Comparison of ENCODE assay signal across 17 mouse cellular contexts in the genomic region with DNA sequence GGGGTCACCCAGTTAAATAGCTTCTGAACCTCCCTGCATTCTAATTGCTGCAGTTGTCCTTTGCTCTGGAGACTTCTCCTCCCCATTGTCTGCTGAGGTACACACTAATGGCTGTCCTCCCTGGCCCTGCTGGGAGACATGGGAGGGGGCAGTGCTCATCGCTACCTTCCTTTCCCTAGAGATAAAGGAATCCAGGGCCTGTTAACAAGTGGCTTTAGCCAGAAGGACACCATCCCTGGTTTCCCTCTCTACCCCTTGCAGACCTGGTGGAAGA. TPM values are rescaled to one million over a fixed set of nuclear protein-coding genes. Genes with fewer than 3 reads are reported as not detected.
A peak's percentile ranks its signal among the peaks of the same experiment; 100 is the strongest.
DNase-seq lines count a peak whose midpoint lies in the region; ATAC-seq lines count a peak whose summit lies in the region.
"Had no signal": no experiment of that assay in that cellular context is flagged by ENCODE, and none has a peak within 500 bp of the region (broad histone marks: within the 10 kb centered on the region; RNA-seq: fewer than 3 reads in every experiment).

No protein-coding gene starts in this region.

- H3K27me3 ChIP-seq in heart, embryonic 10.5 days (ENCODE audit: insufficient read depth, poor library complexity, severe bottlenecking), result no peaks in the 10 kb centered on the region
- no peaks in the 10 kb centered on the region for H3K27me3 ChIP-seq in forebrain, embryonic 14.5 days (replicated peaks; ENCODE audit: control insufficient read depth, insufficient read depth, low read length)
- H3K27me3 ChIP-seq in hindbrain, embryonic 13.5 days, result no peaks in the 10 kb centered on the region
- H3K27me3 ChIP-seq in midbrain, embryonic 12.5 days, result no peaks in the 10 kb centered on the region
- H3K27me3 ChIP-seq: limb, embryonic 13.5 days; liver, embryonic 15.5 days had no signal

- no peak for ATAC-seq in forebrain, embryonic 14.5 days
- no peak for ATAC-seq in hindbrain, embryonic 13.5 days (ENCODE audit: low FRiP score)
- peak; percentile 34; the same call in 1 of the 2 replicates for ATAC-seq in midbrain, embryonic 12.5 days (ENCODE audit: low FRiP score, low read depth)
- no peak for ATAC-seq in monocyte, adult 5-6 weeks (replicated peaks; ENCODE audit: insufficient number of reproducible peaks, low FRiP score, low TSS enrichment, poor library complexity, severe bottlenecking)

- H3K9ac ChIP-seq in forebrain, embryonic 14.5 days (ENCODE audit: low read length), result no peak overlapping the region
- peak overlapping the region; percentile 63 for H3K9ac ChIP-seq in hindbrain, embryonic 13.5 days
- no peak overlapping the region for H3K9ac ChIP-seq in midbrain, embryonic 12.5 days (replicated peaks)
- H3K9ac ChIP-seq: liver, embryonic 15.5 days had no signal

- no peak overlapping the region for H3K4me3 ChIP-seq in heart, embryonic 10.5 days
- no peak overlapping the region for H3K4me3 ChIP-seq in forebrain, embryonic 14.5 days (ENCODE audit: low read depth, low read length)
- no peak overlapping the region for H3K4me3 ChIP-seq in hindbrain, embryonic 13.5 days
- H3K4me3 ChIP-seq in midbrain, embryonic 12.5 days, result no peak overlapping the region
- H3K4me3 ChIP-seq: left cerebral cortex, adult 2 months; limb, embryonic 13.5 days; liver, embryonic 15.5 days had no signal

- peaks cover 75% of the 10 kb centered on the region for H3K4me1 ChIP-seq in heart, embryonic 10.5 days
- H3K4me1 ChIP-seq in forebrain, embryonic 14.5 days (ENCODE audit: control insufficient read depth, insufficient read depth, low read length), result peaks cover 15% of the 10 kb centered on the region
- peaks cover 61% of the 10 kb centered on the region for H3K4me1 ChIP-seq in hindbrain, embryonic 13.5 days (replicated peaks)
- H3K4me1 ChIP-seq in midbrain, embryonic 12.5 days, result peaks cover 39% of the 10 kb centered on the region

- 48% methylated on average over 1 of the region's 1 CpGs for WGBS in heart, embryonic 10.5 days
- WGBS in forebrain, embryonic 14.5 days, result 62% methylated on average over 1 of the region's 1 CpGs
- 4% methylated on average over 1 of the region's 1 CpGs for whole genome bisulfite sequencing in hindbrain, embryonic 13.5 days
- WGBS in midbrain, embryonic 12.5 days, result 27% methylated on average over 1 of the region's 1 CpGs

- no peak overlapping the region for H3K4me2 ChIP-seq in forebrain, embryonic 14.5 days (ENCODE audit: low read length)
- H3K4me2 ChIP-seq in hindbrain, embryonic 13.5 days, result peak overlapping the region; percentile 13; the same call in 1 of the 2 replicates
- no peak overlapping the region for H3K4me2 ChIP-seq in midbrain, embryonic 12.5 days (replicated peaks)
- H3K4me2 ChIP-seq: heart, embryonic 11.5 days; limb, embryonic 13.5 days; liver, embryonic 15.5 days had no signal

- H3K27ac ChIP-seq in heart, embryonic 10.5 days, result peak overlapping the region; percentile 62
- 0 out of 2 replicates have a peak overlapping the region, but pooled peaks have one; percentile 5 for H3K27ac ChIP-seq in forebrain, embryonic 14.5 days (ENCODE audit: low read depth, low read length)
- peak overlapping the region; percentile 88 for H3K27ac ChIP-seq in hindbrain, embryonic 13.5 days
- H3K27ac ChIP-seq in midbrain, embryonic 12.5 days (replicated peaks), result peak overlapping the region; percentile 79
- H3K27ac ChIP-seq: left cerebral cortex, adult 2 months; limb, embryonic 13.5 days; liver, embryonic 15.5 days had no signal

- intact Hi-C loops in heart, postnatal 14 days (cut with DNase I), result no loop called here
- intact Hi-C loops in left cerebral cortex, postnatal 14 days (cut with DNase I), result no loop called here

- DNase-seq in heart, embryonic 10.5 days (ENCODE audit: low spot score), result no peak
- no peak for DNase-seq in heart, postnatal 14 days
- no peak for DNase-seq in forebrain, embryonic 14.5 days (ENCODE audit: low spot score)
- no peak for DNase-seq in left cerebral cortex, postnatal 14 days (ENCODE audit: low spot score in 2 of 2)
- no peak for DNase-seq in lung, postnatal 10 days
- DNase-seq: adrenal gland, postnatal 36 days; B cell, adult 2 months; heart, postnatal 10 days; layer of hippocampus, adult 9-11 months; thymus, postnatal 25 days had no signal

- H3K9me3 ChIP-seq in heart, embryonic 10.5 days, result no peaks in the 10 kb centered on the region
- H3K9me3 ChIP-seq in forebrain, embryonic 14.5 days (replicated peaks; ENCODE audit: control insufficient read depth, low read length), result no peaks in the 10 kb centered on the region
- no peaks in the 10 kb centered on the region for H3K9me3 ChIP-seq in hindbrain, embryonic 13.5 days
- no peaks in the 10 kb centered on the region for H3K9me3 ChIP-seq in midbrain, embryonic 12.5 days
- H3K9me3 ChIP-seq: limb, embryonic 13.5 days; liver, embryonic 15.5 days had no signal

- H3K36me3 ChIP-seq in heart, embryonic 10.5 days, result peaks cover 20% of the 10 kb centered on the region
- peaks cover 7% of the 10 kb centered on the region for H3K36me3 ChIP-seq in forebrain, embryonic 14.5 days (ENCODE audit: control insufficient read depth, insufficient read depth, low read length)
- peaks cover 8% of the 10 kb centered on the region; the same call in 1 of the 2 replicates for H3K36me3 ChIP-seq in hindbrain, embryonic 13.5 days
- peaks cover 22% of the 10 kb centered on the region; the same call in 1 of the 2 replicates for H3K36me3 ChIP-seq in midbrain, embryonic 12.5 days
- H3K36me3 ChIP-seq: liver, embryonic 15.5 days had no signal

RNA-seq across cellular contexts. Expression of a gene that starts 55.7 kb away (rescaled TPM):
- polyA plus RNA-seq in heart, embryonic 10.5 days (2016; fragmentation: Nextera tagmentation; extraction: Ambion mirVana), result 108 and 118 TPM in 2 replicates
- total RNA-seq in heart, postnatal 14 days (2021), result 10 to 100 TPM; 75.4 to 82.6 TPM
- polyA plus RNA-seq in forebrain, embryonic 14.5 days (2014; fragmentation: Nextera tagmentation; extraction: Ambion mirVana), result 225 and 247 TPM in 2 replicates
- 205 and 214 TPM in 2 replicates for polyA plus RNA-seq in hindbrain, embryonic 13.5 days (2015; fragmentation: Nextera tagmentation; extraction: Ambion mirVana)
- polyA plus RNA-seq in midbrain, embryonic 12.5 days (2016; fragmentation: Nextera tagmentation; extraction: Ambion mirVana), result 148 and 165 TPM in 2 replicates
- 100 to 1,000 TPM; 229 to 246 TPM for total RNA-seq in left cerebral cortex, postnatal 14 days (2021)
- total RNA-seq in monocyte, adult 5-6 weeks (2017), result 10.0 to 57.7 TPM (median 14.9 TPM) in 3 replicates

Comparison
In these comparisons a context has a peak if more than half of its experiments do, and no peak if none do; other contexts are left out.
1. H3K27ac ChIP-seq: peak in every context shown above with its lines; median percentile 88 in hindbrain, embryonic 13.5 days; 79 in midbrain, embryonic 12.5 days; 62 in heart, embryonic 10.5 days; 5 in forebrain, embryonic 14.5 days.